Mouse (Mus musculus) common myeloid progenitor, adult 5-6 weeks (primary cell): ENCODE results near the gene Igfals. TPM values are rescaled to one million over a fixed set of nuclear protein-coding genes. Genes with fewer than 3 reads are reported as not detected.
A peak's percentile ranks its signal among the peaks of the same experiment; 100 is the strongest.

Source experiments
- ATAC-seq: replicated peaks from 2 replicates; pipeline ENCODE4 v1.8.0; 2016; ENCODE audit warnings: low read depth, mild to moderate bottlenecking, moderate TSS enrichment, inconsistent platforms; ENCODE audit not compliant: poor library complexity, severe bottlenecking
- total RNA-seq: library from RNA; stranded (forward); fragments of 200-1000, 187-1606 nt; gene quantifications from 2 replicates; pipeline ENCODE4 v1.2.3, GENCODE M21; 2017

The Igfals gene
- total RNA-seq, 1 experiment from 2014 or later, result not detected

DNA sequence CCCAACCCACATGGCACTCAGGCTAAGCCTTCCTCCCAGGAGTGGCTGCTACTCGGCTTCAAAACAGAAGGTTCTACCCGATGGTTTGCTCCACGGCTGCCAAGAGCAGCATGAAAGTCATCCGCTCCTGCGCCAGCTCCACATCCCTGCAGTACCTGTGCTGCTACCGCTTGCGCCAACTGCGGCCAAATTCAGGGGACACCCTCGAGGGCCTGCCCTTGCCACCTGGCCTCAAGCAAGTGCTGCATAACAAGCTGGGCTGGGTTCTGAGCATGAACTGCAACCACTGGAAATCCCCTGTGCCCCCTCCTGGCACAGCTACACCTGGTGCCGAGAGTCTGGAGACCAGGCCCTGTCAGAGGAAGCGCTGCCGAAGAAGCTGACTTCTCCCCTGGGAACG lies 25.5 kb downstream of the Igfals start:
- no peak for ATAC-seq

DNA sequence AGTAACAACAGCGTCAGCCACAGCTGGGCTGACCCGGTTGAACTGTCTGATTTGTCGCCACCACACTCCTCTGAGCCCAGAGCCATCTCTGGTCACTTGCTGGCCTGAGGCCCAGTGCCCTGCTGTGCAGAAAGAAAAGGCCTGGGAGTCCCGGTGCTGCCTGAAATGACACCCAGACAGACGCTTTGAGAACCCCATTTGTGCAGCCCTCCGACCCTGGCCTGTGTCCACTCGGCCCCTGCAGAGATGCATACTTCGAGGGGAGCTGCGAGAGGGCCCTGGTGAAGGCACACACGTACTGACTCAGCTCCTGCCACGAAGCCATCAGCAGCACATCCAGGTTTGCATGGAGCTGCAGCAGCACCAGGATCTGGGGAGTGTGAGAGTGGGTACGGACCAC lies 27.0 kb downstream of the Igfals start:
- ATAC-seq, result no peak

DNA sequence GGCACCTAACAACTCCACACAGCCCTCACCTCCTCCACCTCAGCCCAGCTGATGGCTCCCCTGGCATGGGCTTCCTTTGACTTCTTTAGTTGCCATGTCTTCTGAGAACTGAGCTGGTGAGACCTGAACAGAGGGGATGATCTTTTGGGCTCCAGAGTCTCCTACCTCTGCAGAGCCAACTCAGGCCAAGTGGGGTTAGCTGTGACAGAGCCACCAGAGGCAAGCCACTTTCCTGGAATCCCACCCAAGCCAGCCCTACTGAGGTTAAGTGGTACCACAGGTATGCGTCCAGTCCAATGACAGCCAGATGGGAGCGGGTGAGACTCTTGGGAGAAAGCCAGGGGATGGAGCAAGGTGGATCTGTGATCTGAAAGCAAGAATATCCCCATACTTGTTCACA lies 27.5 kb downstream of the Igfals start:
- ATAC-seq, result no peak

DNA sequence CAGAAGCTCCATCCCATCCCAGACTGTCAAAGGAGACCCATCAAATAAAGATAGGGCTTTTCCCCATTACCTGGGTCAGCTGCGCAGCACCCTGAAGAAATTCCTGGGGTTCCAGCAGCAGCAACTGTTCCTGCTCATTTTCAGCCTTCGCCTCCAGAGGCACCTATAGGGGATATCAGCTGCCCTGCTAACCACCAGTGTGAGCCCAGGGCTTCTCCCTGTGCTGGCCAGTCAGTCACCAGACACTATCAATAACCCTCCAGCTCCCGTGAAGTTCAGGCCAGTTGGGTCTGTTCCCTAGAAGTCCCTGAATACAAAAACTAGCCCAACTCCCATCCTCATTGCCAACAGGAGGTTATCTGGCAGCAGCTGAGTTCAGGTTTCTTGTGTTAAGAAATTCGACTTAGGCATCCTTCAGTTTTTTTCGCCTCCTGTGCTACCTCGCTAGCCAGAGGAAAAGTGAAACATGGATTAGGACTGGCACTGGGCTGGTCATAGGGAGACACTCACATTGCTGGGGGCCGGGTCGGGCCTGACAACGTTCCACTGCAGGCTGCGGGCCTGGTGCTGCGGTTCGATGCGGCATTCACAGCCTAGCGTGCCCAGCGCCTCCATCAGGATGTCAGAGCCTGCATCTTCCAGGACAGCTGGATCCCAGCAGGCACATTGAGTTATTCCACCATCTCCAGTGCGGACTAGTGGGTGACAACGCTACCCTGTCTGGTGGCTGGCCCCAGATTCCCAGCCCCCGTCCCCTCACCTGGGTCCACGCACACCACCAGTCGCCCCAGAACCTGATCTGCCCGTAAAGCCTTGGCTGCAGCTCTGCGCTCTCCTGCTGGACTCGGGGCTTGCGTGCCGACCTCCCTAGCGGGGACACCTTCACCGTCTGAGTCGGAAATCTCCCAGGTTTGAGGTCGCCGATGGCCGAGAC lies 28.5 kb downstream of the Igfals start:
- ATAC-seq, result peak; percentile 8; the same call in 1 of the 2 replicates

DNA sequence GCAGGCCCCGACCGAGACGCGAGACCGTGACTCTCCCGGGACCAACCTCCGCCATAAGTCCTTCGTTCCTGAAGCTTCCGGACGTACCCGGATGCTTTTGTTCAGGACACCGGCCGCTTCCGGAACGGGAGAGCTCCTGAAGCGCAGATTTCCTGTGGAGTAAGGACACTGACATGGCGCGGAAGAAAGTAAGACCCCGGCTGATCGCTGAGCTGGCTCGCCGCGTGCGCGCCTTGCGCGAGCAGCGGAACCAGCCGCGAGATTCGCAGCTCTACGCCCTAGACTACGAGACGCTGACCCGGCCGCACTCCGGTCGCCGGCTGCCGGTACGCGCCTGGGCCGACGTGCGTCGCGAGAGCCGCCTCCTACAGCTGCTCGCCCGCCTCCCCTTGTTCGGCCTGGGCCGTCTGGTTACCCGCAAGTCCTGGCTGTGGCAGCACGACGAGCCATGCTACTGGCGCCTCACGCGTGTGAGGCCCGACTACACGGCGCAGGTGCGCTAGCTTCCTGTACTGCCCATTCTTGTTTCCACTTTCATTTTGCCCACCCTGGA lies 29.3 kb downstream of the Igfals start, which contains the start of the genes Eme2 and Mrps34:
Eme2 (minus strand) TSS at position 93 of the 553 bp plus-strand sequence.
Mrps34 (plus strand) TSS at position 122 of the 553 bp plus-strand sequence.
- peak; percentile 73 for ATAC-seq

DNA sequence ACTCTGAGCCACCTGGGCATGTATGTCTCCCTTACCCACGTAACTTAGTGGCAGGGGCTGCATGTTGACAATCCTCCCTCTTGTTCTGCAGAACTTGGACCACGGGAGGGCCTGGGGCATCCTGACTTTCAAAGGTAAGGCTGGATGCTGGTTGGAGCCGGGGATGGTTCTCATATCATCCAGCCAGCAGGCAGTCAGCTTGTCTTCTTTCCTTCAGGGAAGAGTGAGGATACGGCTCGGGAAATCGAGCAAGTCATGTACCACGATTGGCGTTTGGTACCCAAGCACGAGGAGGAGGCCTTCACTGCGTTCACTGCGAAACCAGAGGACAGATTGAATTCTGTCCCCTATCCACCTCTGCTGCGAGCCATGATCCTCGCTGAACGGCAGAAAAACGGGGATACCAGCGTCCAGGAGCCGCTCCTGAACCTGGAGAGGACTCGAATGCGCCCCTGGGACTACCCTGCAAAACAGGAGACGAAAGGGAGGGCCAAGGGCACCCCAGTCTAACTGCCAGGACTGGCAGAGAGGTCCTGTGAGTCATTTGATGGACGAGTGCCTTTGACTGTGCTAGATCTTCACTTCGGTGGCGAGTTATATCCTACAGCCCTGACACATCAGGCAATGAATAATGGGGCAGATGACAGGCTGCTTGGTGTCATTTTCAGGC lies 29.9 kb downstream of the Igfals start:
- ATAC-seq, result peak; percentile 4; the same call in 1 of the 2 replicates

DNA sequence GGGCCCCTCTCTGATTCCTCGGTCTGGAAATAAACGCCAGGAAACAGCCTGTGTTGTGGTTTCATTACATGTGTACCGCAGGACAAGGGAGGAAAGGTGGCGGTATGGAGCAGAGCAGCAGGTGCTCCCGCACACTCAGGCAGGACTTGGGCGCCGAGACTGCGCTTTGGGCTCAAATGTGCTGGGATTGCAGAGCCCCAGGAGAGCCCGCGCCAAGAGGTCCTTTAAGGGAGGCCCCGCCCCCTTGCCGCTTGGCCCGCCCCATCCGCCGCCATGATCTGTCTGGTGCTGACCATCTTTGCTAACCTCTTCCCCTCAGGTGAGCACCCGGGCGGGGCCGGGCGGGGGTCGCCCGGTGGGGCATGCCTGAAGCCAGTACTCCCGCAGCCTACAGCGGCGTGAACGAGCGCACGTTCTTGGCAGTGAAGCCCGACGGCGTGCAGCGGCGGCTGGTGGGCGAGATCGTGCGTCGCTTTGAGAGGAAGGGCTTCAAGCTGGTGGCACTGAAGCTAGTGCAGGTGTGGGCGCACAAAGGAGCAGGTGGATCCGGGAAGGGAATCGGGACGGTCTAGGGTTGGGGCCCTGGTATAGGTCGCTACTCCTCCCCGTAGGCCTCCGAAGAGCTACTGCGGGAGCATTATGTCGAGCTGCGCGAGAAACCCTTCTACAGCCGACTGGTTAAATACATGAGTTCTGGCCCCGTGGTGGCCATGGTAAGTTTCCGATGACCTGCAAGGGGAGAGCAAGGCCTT lies 30.6 kb downstream of the Igfals start, which contains the start of gene Nme3:
Nme3 (plus strand) TSS at position 260 of the 752 bp plus-strand sequence.
- ATAC-seq, result peak; percentile 45

DNA sequence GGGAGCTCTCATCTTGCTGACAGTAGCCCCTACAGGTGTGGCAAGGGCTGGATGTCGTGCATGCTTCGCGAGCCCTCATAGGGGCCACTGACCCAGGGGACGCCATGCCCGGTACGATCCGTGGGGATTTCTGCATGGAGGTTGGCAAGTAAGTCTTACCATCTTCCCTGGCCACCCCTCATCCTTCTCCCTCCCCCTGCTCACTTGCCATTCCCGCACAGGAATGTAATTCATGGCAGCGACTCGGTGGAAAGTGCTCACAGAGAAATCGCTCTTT lies 31.1 kb downstream of the Igfals start:
- no peak for ATAC-seq

DNA sequence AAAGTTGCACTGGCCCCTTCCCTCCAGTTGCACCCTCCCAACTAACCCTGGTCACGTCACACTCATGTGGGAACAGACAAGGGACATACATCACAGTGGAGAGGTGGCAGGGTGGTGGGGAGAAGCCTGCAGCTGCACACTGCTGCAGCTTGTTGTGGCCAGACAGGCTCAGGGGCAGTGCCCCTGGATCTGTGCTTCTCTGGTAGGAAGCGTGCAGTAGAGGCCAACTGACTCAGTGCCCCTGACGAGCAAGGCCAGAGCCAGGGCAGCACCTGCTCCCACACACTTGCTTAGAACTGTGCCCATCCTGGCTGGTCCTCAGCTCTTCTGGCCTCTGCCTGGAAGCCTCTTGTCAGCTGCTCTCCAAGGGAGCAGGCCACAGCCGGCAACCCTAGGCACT lies 31.8 kb downstream of the Igfals start:
- ATAC-seq, result no peak

DNA sequence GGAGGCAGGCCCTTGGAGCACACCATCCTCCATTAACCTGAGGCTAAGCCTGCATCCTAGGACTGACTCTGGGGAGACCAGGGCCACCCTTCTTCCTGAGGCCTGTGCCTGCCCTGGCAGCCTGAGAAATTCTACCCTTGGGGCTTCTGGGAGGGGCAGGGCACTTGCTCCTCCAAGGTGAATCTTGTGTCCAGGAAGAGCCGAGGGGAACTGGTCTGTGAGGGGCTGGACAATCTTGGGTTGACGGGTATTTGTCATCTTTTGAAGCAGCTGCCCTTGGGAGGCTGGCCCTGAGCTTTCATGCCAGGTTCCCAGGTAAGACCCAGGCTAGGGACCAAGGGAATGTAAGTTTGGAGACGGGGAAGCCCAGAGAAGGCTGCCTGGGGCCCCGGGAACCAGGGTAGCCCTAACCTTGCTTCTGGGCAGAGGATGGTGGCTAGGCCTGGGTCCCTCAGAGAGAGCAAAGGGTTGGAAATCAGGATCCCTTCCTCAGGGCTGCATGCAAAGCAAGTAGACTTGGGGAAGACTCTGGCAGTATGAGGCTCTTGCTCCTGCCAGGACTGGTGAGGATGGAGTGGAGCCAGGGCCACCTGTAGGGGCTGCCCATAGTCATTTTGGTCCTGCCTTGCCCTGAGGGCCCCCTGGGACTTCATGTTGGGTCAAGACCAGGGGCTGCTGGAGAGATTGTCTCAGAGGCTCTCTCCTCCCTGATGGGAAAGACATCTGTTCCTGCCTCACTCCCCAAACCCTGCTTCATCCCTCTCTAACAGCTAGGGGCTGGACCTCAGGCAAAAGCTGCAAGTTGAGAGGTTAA lies 32.5 kb downstream of the Igfals start:
- ATAC-seq, result no peak

DNA sequence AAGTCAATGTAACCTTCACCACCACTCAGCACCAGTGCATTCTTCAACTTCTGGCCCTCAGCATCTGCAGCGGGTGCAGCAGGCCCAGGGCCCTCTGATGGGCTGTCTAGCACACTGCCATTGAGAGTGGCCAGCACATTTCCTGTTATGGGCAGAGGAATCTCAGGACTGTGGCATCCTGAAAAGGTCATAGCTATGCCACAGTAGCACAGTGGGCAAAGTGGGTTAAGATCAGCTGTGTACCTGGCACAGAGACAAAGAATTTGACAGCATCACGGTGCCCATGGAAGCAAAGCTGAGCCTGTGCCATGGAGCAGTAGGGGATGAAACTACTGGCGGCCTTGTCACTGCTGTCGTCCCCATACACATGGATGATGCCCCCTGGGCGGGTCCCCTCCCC lies 33.4 kb downstream of the Igfals start:
- ATAC-seq, result no peak

DNA sequence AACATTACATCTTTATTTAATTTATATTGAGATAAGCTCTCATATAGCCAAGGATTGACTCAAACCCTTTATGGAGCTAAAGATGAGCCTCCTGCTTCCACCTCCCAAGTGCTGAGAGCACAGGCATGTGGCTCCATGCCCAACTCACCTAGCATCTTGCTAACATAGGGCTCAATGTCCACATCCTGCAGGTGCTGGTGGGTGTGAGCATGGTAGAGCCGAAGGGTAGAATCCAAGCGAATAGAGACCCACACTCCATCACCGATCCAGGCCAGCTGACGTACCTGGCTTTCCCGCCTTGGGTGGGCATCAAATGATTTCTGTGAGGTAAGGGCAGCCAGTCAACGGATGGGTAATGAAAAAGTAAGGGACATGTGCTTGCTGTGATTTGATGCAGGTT lies 34.2 kb downstream of the Igfals start:
- no peak for ATAC-seq

DNA sequence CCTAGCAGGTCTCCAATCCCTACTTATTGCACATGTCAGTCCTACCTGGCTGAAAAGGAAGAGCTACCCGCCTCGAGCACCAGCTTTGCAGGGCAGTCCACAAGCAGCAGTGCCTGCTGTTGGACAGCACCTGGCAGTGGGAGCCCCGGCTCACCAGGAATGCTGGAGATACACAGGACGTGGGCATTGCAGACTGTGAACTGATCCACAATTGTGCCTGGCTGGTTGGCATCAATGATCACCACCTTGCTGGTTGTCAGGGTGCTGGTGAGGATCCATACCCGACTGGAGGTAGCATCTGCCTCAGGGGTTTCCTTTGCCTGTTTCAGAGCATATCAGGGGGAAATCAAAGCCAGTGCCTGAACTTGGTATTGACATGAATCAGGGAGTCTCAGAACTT lies 36.3 kb downstream of the Igfals start:
- no peak for ATAC-seq

DNA sequence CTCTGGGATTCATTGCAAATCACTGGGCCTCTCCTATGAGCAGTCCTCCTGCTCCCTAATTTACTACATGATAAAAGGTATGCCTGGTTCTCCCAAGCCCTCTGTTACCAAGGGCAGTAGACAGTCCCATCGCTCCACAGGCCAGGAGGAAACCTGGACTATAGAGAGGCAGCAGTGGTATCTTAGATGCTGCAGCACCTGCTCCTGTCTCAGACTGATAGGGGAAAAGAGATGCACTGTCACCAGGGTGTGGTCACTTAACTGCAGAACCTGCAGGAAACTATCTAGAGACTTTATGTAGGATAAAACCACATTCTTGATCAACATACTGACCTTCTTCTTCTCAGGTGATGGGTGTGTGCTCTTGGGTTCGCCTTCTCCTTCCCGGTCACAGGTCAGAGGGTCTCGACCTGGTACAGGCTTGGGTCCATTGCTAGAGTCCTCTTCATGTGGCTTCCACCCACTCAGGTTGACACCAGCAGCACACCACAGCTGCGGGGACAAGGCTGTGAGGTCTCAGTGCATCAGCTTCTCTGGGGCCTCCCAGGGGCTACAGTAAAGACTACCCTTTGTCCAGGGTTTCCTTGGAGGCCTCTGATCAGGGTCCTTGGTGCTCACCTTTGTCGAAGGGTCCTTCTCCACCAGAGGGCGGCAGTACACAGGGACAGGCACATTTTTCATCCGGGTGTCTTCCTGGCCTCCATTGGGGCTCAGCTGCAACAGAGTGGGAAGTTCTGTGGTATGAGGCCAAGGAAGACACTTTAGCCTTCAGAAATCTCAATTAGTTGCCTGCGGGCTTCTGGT lies 37.1 kb downstream of the Igfals start:
- peak; percentile 47 for ATAC-seq

DNA sequence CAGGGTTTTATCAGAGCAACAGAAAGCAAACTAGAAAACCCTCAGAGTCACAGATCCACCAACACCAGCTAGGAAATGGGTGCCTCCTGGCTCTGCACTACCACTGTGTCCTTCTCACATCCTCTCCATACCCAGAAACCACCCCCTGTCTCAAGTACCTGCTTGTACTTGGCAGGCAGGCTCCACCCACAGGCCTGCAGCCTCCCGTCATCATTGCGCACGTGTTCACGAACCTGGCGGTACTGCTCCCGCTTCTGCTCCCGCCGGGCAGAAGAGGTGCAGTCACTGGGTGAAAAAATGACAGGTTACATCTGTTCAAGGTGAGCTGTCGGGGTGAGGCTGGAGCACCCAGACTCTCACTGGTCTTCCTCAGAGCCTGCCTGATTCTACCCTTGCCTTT lies 38.0 kb downstream of the Igfals start:
- ATAC-seq, result no peak

DNA sequence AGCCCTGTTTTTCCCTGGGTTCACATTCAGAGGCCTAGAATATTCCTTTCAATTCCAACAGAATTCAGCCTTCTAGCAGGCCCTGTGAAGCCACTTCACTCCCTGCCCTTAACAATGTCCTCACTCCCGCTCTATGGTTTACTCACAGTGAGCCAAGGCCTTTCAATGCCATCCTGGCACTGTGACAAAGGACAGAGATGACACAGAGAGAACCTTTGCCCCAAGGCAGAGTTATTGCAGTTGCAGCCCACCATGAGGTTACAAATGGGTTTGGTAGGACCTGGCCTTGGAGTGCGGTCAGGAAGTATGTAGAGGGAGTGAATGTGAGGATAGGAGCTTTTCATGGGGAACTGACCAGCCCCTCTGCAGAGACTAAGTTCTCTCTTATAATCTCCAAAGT lies 41.8 kb downstream of the Igfals start:
- no peak for ATAC-seq

DNA sequence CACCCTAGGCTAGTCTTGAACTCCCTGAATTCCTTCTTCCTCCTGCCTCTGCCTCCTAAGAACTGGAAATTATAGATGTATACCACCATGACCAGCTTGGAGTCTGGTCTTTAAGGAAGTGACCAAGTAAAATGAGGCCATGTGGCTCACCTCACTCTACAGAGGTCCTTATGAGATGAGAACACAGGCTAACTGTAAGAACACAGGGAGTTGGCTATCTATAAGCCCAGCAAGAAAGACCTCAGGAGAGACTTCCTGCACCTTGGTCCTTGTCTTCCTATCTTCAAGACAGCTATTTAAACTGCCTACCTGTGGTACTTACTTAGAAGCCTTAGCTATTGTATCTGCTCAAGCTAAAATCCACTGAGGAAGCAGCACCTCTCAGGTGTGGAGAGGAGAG lies 48.2 kb downstream of the Igfals start:
- ATAC-seq, result no peak

DNA sequence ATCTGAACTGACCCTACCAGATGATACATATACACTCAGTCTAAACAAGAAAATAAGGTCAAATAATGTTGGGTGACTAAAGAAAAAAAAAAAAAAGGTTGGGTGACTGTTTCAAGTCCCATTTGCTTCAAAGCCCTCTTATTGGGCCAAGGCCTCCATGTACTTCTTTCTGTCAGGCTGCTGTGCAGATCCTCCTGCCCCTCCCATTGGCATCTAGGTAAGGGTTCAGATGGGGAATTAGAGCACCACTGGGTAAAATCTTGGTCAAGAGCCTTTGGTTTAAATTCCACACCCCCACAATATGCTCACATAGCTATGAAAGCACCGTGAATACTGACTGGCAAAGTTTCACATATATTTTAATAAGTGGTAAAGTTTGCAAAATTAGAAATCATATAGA lies 57.4 kb downstream of the Igfals start:
- no peak for ATAC-seq

DNA sequence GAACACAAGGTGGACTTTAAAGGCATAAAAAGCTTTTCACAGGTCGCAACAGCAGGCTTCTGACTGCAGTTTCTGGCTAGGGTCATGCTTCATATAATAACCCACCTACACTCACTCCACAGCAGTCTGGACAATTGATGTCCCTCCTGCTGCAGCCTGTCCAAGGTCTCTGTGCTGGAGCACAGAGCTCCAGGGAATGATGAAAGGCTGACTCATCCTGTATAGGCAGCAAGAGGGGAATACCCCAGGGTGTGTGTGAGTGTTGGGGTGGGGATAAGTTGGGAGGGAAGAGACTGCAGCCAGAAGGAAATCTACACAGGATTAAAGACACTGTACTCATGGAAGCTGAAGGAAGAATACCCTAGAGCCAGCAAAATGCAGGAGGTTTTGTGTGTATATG lies 63.7 kb downstream of the Igfals start:
- ATAC-seq, result no peak
